Mouse (Mus musculus): Measurements from ENCODE around the gene Samd15.

DNA sequence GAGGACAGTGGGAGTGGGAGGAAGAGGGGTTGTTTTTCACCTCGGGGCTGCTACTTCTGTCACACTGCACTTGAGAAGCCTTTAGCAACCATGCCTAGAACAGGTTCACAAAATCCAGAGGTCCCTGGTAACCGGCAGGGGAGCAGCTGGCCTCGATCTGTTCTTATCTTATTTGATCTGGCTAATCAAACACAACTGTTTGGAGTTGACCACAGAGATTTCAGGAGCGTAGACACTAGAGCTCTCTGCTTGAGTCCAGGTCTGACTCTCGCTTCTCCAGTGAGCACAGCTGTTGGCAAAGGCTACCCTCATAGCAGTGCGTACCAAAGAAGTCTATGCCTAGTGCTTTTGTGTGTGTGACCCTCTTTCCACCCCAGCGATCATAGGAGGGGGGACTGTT lies 41.4 kb upstream of the Samd15 start:
- TF ChIP-seq CTCF (conservative IDR thresholded peaks at IDR 0.05; ENCODE audit: insufficient read depth, insufficient read length, low read depth, low read length) (no peak), POLR2A (IDR thresholded peaks at IDR 0.05; ENCODE audit: low read depth, low read length) (no peak)
